Mouse (Mus musculus) monocyte, adult 2 months (primary cell): ENCODE results near the gene Gad1.
"Not testable (repeated sequence)": the region's sequence is repeated elsewhere in the genome, so short reads cannot be mapped to it uniquely, and the experiment has no call there.

Experiments used
- DNase-seq, 2 experiments: peaks; one replicate each; pipeline ENCODE4 v3.0.0; 2022; ENCODE audit warnings: low spot score in 2 of 2, low read depth in 1 of 2

Gad1 gene

GRCm38 (mm10) chr2:70552772-70553171 lies at the start of gene Gad1:
Gene Gad1, plus strand, starts transcription at chr2:70553072.
- DNase-seq: no peak

DNA sequence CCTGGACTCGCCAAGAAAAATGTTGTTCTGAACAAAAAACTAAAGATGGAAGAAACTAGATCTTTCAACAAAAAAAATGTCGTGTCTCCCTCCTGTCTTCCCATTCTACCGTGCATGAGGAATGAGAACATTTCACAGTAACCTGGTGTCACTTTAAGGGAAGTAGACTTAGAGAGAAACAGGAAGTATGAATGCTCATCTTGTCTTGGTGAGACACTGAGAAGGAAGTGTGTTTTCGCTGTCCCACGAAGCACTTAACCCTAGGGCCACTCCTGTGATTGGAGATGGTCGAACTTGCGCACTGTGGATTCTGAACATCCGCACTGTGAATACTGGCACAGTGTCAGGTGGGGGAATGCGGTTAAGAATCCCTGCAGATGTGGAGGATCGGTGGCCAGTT lies 49.4 kb upstream of the Gad1 start:
- no peak for DNase-seq

GRCm38 (mm10) chr2:70505229-70505628 lies 47.6 kb upstream of the Gad1 start:
- DNase-seq: no peak

DNA sequence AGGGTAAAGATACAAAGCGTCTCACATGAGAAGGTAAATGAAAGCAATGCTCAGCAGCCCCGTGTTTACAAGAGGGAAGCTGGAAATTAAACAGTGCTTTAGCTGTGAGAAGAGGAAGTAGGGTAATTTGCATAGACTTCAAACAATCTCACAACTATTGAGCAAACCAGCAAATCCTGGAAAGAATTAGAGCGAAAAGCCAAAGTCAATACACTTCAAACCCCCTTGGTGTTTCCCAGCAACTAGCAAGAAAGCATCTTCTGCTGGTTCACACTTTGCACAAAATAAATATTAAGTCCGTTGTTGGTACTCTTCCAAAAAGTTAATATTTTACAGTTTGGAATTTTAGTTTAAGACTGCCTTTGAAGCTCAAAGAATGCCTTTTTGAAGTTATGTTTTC lies 47.0 kb upstream of the Gad1 start:
- no peak for DNase-seq

DNA sequence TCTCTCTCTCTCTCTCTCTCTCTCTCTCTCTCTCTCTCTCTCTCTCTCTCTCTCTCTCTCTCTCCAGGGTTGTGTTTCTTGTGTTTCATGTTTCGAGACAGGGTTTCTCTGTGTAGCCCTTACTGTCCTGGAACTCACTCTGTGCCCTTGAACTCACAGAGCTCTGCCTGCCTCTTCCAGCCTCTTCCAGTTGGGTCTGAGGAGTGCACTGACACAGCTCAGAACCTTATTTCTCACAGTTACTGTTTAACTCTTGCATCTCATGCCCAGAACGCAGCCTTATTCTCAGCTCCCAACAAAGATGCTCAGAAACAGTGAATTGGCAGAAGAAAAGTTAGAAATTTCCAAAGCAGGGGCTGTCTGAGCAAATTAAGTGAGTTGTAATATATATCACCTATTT lies 46.5 kb upstream of the Gad1 start:
- DNase-seq: no peak

- no peak for DNase-seq
Measured at GRCm38 (mm10) chr2:70508496-70508895, 44.4 kb upstream of the Gad1 start, which contains the start of gene Erich2. Gene Erich2, plus strand, starts transcription at chr2:70508819.

DNA sequence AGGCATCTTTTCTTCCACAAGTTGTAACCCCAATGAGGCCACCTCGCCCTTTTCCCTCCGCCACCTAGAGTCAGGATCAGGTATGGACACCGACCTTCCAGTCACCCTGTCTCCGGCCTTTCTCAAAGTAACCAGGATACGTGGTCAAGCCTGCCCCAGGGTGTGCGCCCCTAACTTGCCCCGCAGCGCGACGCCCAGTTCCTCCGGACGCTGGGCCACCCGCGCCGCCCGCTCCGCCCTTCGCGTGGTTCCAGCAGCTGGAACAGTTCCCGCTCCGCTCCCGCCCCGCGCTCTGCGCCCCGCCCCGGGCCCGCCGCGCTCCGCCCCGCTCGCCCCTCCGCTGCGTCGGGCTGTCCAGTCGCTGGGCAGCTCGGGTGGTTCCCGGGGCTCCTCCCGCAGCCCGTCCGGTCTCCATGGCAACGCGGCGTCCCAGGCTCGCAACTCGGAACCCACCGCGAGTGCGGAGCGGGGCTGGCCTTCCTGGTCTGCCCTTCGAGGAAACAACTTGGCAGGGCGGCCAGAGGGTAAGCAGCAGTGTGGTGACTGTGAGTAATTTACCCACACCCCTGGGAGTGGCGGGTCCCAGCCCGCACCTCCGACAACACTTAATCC lies 43.7 kb upstream of the Gad1 start:
- DNase-seq: no peak

- not testable (repeated sequence) for DNase-seq
Measured at GRCm38 (mm10) chr2:70538283-70538682, 14.6 kb upstream of the Gad1 start.

GRCm38 (mm10) chr2:70550671-70551070 lies 2.2 kb upstream of the Gad1 start:
- no peak for DNase-seq

DNA sequence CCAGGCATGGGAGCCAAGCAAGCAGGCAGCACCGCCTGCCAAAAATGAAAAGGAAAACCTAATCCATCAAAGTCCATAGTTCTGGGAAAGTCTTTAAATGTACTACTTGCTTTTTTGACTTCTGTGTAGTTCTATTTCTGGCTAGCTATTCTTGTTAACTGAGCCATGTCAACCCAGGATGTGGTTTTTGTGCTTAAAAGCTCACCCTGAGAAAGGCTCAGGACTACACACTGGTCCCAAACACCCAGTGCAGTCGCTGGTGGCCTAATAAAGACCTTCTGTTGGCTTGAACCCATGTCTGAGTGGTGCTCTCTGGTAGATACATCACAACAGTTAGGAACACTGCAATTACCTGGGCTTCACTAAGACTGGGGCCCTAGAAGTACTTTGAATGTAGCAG lies 1.4 kb upstream of the Gad1 start:
- DNase-seq: no peak

DNA sequence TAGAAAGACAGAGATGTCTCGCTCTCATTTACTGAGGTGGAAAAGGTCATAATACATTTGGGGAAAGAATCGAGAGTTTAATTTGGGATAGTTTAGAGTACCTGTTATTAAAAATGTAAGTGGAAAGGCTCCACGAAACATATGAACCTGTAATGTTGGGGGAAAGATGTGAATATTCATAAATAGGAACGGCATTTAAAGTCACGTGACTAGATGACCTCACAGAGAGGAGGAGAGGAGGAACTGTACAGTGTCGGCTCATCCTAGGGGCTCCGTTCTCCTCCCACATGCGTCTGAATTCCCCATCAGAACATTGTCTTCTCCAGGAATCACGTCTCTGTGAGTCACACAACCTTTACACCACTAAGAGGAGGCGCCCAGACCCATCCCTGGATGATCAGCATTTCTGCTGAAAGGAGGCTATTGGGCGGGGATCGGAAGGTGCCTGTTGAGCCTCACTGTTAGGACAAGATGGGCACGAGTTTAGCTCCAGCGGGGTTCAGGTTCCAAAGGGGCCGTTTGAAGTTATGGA lies 739 bp upstream of the Gad1 start:
- DNase-seq: no peak

- no peak for DNase-seq
Measured at GRCm38 (mm10) chr2:70553826-70554225, 954 bp downstream of the Gad1 start.

- DNase-seq: peak in 1 of 2 experiments; percentile 25
Measured at GRCm38 (mm10) chr2:70558112-70558842, 5.4 kb downstream of the Gad1 start.

DNA sequence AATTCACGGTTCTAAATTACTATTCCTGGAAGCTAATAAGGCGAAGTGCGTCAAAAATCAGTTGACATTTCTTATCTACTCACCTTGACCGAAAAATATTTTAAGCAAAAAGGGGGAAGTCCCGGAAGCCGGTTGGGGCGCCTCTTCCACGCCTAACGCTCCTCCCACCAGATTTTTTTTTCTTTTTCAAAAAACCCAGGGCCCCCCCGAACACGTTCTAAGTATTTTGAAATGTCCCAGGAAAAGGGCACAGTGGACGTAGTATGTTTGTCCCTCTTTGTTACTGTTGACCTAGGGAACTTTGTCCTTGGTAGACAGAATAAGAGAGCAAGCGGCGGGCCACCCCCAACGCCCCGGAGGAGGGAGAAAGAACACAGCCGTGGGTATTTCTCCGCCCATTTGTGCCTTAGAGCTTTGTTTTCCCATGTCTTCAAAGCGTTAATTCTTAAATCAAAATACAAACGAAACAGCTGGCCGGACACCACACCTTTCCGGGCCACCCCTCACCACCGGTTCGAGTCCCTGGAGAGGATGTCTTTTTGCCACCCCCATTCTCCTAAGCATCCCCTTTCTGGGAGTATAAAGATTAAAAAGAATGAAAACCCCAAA lies 6.1 kb downstream of the Gad1 start:
- DNase-seq: no peak

GRCm38 (mm10) chr2:70559520-70559919 lies 6.6 kb downstream of the Gad1 start:
- peak in 1 of 2 experiments; percentile 41 for DNase-seq

DNA sequence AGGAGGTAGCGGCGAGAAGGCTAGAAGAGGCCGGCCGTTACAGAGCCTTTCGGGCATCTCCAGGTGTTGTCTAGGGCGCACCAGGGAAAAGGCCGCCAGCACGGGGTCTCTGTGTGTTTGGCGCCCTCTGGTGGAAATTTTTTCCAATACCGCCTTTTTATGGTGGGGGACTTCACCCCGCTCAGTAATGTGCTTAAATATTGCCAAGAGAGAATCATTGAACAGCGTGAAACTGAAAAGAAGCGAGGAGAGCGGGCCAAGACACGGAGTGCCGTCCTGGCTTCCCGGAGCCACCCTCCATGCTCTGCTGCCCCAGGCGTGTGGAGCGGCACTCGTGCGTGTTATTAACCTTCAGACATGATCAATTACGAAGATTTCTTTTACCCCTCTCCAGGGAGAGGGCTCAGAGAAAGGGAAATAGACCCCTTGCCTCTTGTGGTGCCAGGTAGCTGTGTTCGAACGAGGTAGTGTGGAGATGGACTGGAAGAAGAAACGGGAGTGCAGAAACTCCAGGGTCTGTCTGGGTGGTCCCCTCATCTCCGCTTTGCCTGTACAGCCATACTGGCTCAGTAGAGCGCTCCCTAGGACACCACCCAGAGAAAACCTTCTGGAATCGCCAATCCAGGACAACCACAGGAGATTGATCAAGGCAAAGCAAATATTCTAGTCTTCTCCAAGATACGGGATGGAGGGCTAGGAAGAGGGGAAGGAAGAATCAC lies 8.4 kb downstream of the Gad1 start:
- DNase-seq: no peak

DNA sequence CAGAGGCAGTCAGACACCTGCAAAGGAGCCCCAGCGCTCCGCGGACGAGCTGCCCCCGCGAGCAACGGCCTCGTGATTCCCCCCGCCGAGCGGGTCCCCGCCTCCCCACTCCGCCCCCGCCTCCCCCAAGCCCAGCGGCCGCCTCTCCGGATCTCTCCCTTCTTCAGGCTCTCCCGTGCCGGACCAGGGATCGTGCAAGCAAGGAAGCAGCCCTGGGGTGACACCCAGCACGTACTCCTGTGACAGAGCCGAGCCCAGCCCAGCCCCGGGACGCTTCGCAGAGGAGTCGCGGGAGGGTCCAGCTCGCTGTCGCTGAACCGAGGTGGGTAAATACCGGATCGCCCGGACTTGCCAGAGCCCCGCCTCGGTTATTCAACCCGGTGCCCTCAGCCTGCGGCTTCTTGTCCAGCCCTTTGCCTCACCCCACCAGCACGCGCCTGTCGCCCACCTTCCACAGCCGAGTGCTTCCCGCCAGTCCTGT lies 9.2 kb downstream of the Gad1 start:
- no peak for DNase-seq

- no peak for DNase-seq
Measured at GRCm38 (mm10) chr2:70562611-70562980, 9.7 kb downstream of the Gad1 start.

- no peak for DNase-seq
Measured at GRCm38 (mm10) chr2:70562981-70563671, 10.3 kb downstream of the Gad1 start.

DNA sequence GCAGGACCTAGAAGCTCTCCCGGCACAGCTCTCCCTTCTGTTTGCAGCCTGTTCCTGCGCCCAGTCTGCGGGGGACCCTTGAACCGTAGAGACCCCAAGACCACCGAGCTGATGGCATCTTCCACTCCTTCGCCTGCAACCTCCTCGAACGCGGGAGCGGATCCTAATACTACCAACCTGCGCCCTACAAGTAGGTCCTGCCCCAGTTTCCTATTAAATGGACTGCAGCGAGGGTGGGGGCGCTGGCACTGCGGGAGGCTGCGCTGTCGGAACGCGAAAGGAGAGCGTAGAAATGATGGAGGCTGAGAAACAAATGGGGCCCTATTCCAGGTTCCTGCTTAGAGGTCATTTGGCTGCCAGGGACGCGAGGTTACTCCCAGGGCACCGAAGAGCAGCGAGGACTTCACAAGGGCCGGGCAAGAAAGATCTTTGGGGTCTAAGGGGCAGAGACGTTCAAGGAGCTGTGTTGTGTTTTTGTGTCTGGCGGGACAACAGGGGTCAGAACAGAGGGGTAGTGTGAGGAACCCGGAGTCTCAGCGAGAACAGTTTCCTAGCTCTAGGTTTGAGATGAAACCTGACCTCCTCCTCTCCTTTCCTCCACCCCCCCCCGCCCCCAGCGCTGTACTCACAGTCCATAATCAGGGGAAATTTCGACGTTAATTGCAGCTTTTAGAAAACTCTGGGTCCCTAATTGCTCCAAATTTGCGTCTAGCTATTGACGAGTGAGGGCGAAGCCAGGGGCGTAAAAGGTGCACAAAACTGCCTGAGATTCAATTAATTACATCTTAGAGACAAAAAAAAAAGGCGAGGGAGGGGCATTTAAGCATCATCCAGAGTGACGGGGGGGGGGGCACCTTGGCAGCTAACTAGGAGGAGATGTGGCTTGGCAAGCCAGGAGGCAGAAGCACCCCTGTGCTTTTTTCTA lies 11.1 kb downstream of the Gad1 start:
- DNase-seq: no peak
